Mouse (Mus musculus): Measurements from ENCODE around the gene Smyd3. TPM values are rescaled to one million over a fixed set of nuclear protein-coding genes. Genes with fewer than 3 reads are reported as not detected.
A peak's percentile ranks its signal among the peaks of the same experiment; 100 is the strongest.

Gene Smyd3
- polyA plus RNA-seq, 1 experiment from 2014 or later = 18.8 TPM

GRCm38 (mm10) chr1:179126287-179126686 lies 391.6 kb downstream of the Smyd3 start:
- H3K36me3 ChIP-seq = no peaks in the 10 kb centered on the region
- WGBS = 80% methylated on average over 3 of the region's 3 CpGs
- no peaks in the 10 kb centered on the region for H3K27me3 ChIP-seq (replicated peaks)

GRCm38 (mm10) chr1:179122476-179123229 lies 395.2 kb downstream of the Smyd3 start:
- Histone ChIP-seq H3K27me3 (replicated peaks) (no peaks in the 10 kb centered on the region), H3K4me1 (peaks cover 16% of the 10 kb centered on the region), H3K36me3 (no peaks in the 10 kb centered on the region), H3K27ac (no peak overlapping the region), H3K4me3 (no peak overlapping the region), H3K4me2 (replicated peaks) (no peak overlapping the region), H3K9ac (no peak overlapping the region), H3K9me3 (no peaks in the 10 kb centered on the region)
- 0 out of 2 replicates have a peak, but pooled peaks have one; percentile 57 for ATAC-seq (ENCODE audit: low FRiP score, low read depth)
- 69% methylated on average over 11 of the region's 11 CpGs for WGBS

More at GRCm38 (mm10) chr1:179126287-179126686, 391.6 kb downstream of the Smyd3 start:
- H3K27ac ChIP-seq = no peak overlapping the region
- no peaks in the 10 kb centered on the region for H3K9me3 ChIP-seq
- no peak overlapping the region for H3K4me3 ChIP-seq
- H3K4me2 ChIP-seq (replicated peaks) = no peak overlapping the region
- no peak overlapping the region for H3K9ac ChIP-seq
- no peak for ATAC-seq (ENCODE audit: low FRiP score, low read depth)
- H3K4me1 ChIP-seq = 0 out of 2 replicates have a peak, but pooled peaks cover 3% of the 10 kb centered on the region

GRCm38 (mm10) chr1:179120217-179120966 lies 397.4 kb downstream of the Smyd3 start:
- ATAC-seq (ENCODE audit: low FRiP score, low read depth) = peak; percentile 73; the same call in 1 of the 2 replicates
- Histone ChIP-seq H3K9ac (no peak overlapping the region), H3K4me2 (replicated peaks) (no peak overlapping the region), H3K4me1 (peaks cover 16% of the 10 kb centered on the region), H3K27ac (no peak overlapping the region; the same call in 1 of the 2 replicates), H3K27me3 (replicated peaks) (no peaks in the 10 kb centered on the region), H3K4me3 (no peak overlapping the region), H3K36me3 (no peaks in the 10 kb centered on the region), H3K9me3 (no peaks in the 10 kb centered on the region)
- WGBS = 20% methylated on average over 9 of the region's 9 CpGs

GRCm38 (mm10) chr1:179118673-179119072 lies 399.2 kb downstream of the Smyd3 start:
- WGBS = 86% methylated on average over 7 of the region's 7 CpGs
- no peak overlapping the region for H3K4me3 ChIP-seq
- H3K9ac ChIP-seq = no peak overlapping the region
- no peaks in the 10 kb centered on the region for H3K36me3 ChIP-seq
- H3K9me3 ChIP-seq = no peaks in the 10 kb centered on the region
- no peak overlapping the region for H3K27ac ChIP-seq
- ATAC-seq (ENCODE audit: low FRiP score, low read depth) = no peak
- H3K4me1 ChIP-seq = peaks cover 16% of the 10 kb centered on the region
- no peak overlapping the region for H3K4me2 ChIP-seq (replicated peaks)
- no peaks in the 10 kb centered on the region for H3K27me3 ChIP-seq (replicated peaks)

GRCm38 (mm10) chr1:179116729-179117663 lies 400.8 kb downstream of the Smyd3 start:
- Histone ChIP-seq H3K36me3 (no peaks in the 10 kb centered on the region), H3K9ac (no peak overlapping the region), H3K4me2 (replicated peaks) (no peak overlapping the region), H3K27ac (no peak overlapping the region), H3K4me1 (peaks cover 14% of the 10 kb centered on the region), H3K9me3 (no peaks in the 10 kb centered on the region), H3K4me3 (no peak overlapping the region), H3K27me3 (replicated peaks) (no peaks in the 10 kb centered on the region)
- ATAC-seq (ENCODE audit: low FRiP score, low read depth) = no peak
- WGBS = 89% methylated on average over 10 of the region's 10 CpGs

- H3K36me3 ChIP-seq = no peaks in the 10 kb centered on the region
- no peak overlapping the region for H3K9ac ChIP-seq
- WGBS = 91% methylated on average over 7 of the region's 7 CpGs
- ATAC-seq (ENCODE audit: low FRiP score, low read depth) = no peak
- H3K27me3 ChIP-seq (replicated peaks) = no peaks in the 10 kb centered on the region
- peaks cover 2% of the 10 kb centered on the region for H3K4me1 ChIP-seq
- no peak overlapping the region for H3K4me3 ChIP-seq
- H3K4me2 ChIP-seq (replicated peaks) = no peak overlapping the region
- H3K27ac ChIP-seq = no peak overlapping the region
- no peaks in the 10 kb centered on the region for H3K9me3 ChIP-seq
These were observed 402.9 kb downstream of the Smyd3 start for GRCm38 (mm10) chr1:179114833-179115495.

- Histone ChIP-seq H3K36me3 (no peaks in the 10 kb centered on the region), H3K4me1 (no peaks in the 10 kb centered on the region), H3K27me3 (replicated peaks) (no peaks in the 10 kb centered on the region), H3K27ac (no peak overlapping the region), H3K9ac (no peak overlapping the region), H3K4me2 (replicated peaks) (no peak overlapping the region), H3K9me3 (no peaks in the 10 kb centered on the region), H3K4me3 (no peak overlapping the region)
- ATAC-seq (ENCODE audit: low FRiP score, low read depth) = no peak
- WGBS = 96% methylated on average over 3 of the region's 3 CpGs
These were observed 403.5 kb downstream of the Smyd3 start for GRCm38 (mm10) chr1:179114385-179114784.

GRCm38 (mm10) chr1:179108759-179109158 lies 409.1 kb downstream of the Smyd3 start:
- Histone ChIP-seq H3K27me3 (replicated peaks) (peaks cover 3% of the 10 kb centered on the region; the same call in 1 of the 2 replicates), H3K27ac (no peak overlapping the region), H3K9me3 (no peaks in the 10 kb centered on the region), H3K4me1 (peaks cover 26% of the 10 kb centered on the region), H3K36me3 (no peaks in the 10 kb centered on the region), H3K4me3 (no peak overlapping the region), H3K4me2 (replicated peaks) (no peak overlapping the region), H3K9ac (no peak overlapping the region)
- WGBS = 32% methylated on average over 7 of the region's 7 CpGs
- ATAC-seq (ENCODE audit: low FRiP score, low read depth) = no peak

GRCm38 (mm10) chr1:179107761-179108694 lies 409.8 kb downstream of the Smyd3 start:
- Histone ChIP-seq H3K4me1 (peaks cover 26% of the 10 kb centered on the region), H3K4me2 (replicated peaks) (no peak overlapping the region), H3K27ac (no peak overlapping the region), H3K9ac (no peak overlapping the region), H3K9me3 (no peaks in the 10 kb centered on the region), H3K4me3 (no peak overlapping the region), H3K27me3 (replicated peaks) (peaks cover 4% of the 10 kb centered on the region; the same call in 1 of the 2 replicates), H3K36me3 (no peaks in the 10 kb centered on the region)
- 57% methylated on average over 16 of the region's 16 CpGs for WGBS
- no peak for ATAC-seq (ENCODE audit: low FRiP score, low read depth)

- 50% methylated on average over 7 of the region's 7 CpGs for WGBS
- H3K27me3 ChIP-seq (replicated peaks) = peaks cover 4% of the 10 kb centered on the region; the same call in 1 of the 2 replicates
- no peak overlapping the region for H3K4me3 ChIP-seq
- H3K4me2 ChIP-seq (replicated peaks) = no peak overlapping the region
- H3K9me3 ChIP-seq = no peaks in the 10 kb centered on the region
- H3K9ac ChIP-seq = no peak overlapping the region
- no peak for ATAC-seq (ENCODE audit: low FRiP score, low read depth)
- H3K4me1 ChIP-seq = peaks cover 26% of the 10 kb centered on the region
- no peaks in the 10 kb centered on the region for H3K36me3 ChIP-seq
- no peak overlapping the region for H3K27ac ChIP-seq
These were observed 410.6 kb downstream of the Smyd3 start for GRCm38 (mm10) chr1:179107211-179107610.
